Mouse (Mus musculus) heart, postnatal 0 days (tissue): ENCODE results near the gene Cox17. TPM values are rescaled to one million over a fixed set of nuclear protein-coding genes. Genes with fewer than 3 reads are reported as not detected.

Experiments used
- ATAC-seq: fragments of 200-750 bp; cut with Nextera tagmentation; 2 replicates; pipeline ENCODE4 v1.8.0; 2017; ENCODE audit warnings: low read depth, moderate number of reproducible peaks, moderate library complexity; ENCODE audit not compliant: insufficient read depth
- DNase-seq: peaks from one replicate; pipeline ENCODE4 v3.0.0-alpha.2; 2016; ENCODE audit warnings: low spot score
- H3K27ac ChIP-seq: fragments of 300-500 bp; sonication (generic); 2 replicates; pipeline ENCODE4 v1.5.1; 2014; ENCODE audit warnings: low read depth, mild to moderate bottlenecking
- H3K27me3 ChIP-seq: fragments of 300-500 bp; sonication (generic); 2 replicates; pipeline ENCODE4 v1.6.1; 2014; ENCODE audit warnings: low read length, mixed read lengths; ENCODE audit not compliant: control insufficient read depth, insufficient read depth
- H3K36me3 ChIP-seq: fragments of 300-500 bp; sonication (generic); replicated peaks from 2 replicates; pipeline ENCODE4 v1.6.1; 2014; ENCODE audit warnings: low read length, mixed read lengths; ENCODE audit not compliant: control insufficient read depth, insufficient read depth
- H3K4me1 ChIP-seq: fragments of 300-500 bp; sonication (generic); 2 replicates; pipeline ENCODE4 v1.6.1; 2014; ENCODE audit warnings: antibody characterized with exemption; ENCODE audit not compliant: control insufficient read depth, insufficient read depth
- H3K4me2 ChIP-seq: fragments of 300-500 bp; sonication (generic); 2 replicates; pipeline ENCODE4 v1.6.1; 2014; ENCODE audit warnings: low read depth, mild to moderate bottlenecking, low read length, moderate library complexity
- H3K4me3 ChIP-seq: fragments of 300-500 bp; sonication (generic); 2 replicates; pipeline ENCODE4 v1.5.1; 2014; ENCODE audit warnings: low read depth, low read length
- H3K9ac ChIP-seq: fragments of 300-500 bp; sonication (generic); replicated peaks from 2 replicates; pipeline ENCODE4 v1.6.1; 2014; ENCODE audit warnings: low read depth, low read length, mixed read lengths
- H3K9me3 ChIP-seq: fragments of 300-500 bp; sonication (generic); replicated peaks from 2 replicates; pipeline ENCODE4 v1.6.1; 2016; ENCODE audit warnings: low read length; ENCODE audit not compliant: control insufficient read depth
- CTCF ChIP-seq: IDR thresholded peaks from 2 replicates; pipeline ENCODE4 v1.5.1; 2016; ENCODE audit warnings: antibody characterized with exemption, control low read depth, low read depth
- EP300 ChIP-seq: IDR thresholded peaks from 2 replicates; pipeline ENCODE4 v1.6.1; 2016; ENCODE audit warnings: antibody characterized with exemption, low read depth
- WGBS: fragments of 180-500 bp; shearing (Covaris S2); extraction: QIAGEN DNeasy Blood & Tissue Kit; methylation state at CpG from one replicate; pipeline ENCODE4 v1.1.7; 2014; 5-methylcytosine and 5-hydroxymethylcytosine counted together
- polyA plus RNA-seq: library from polyadenylated mRNA; unstranded; fragments of >200 nt; fragmentation: Nextera tagmentation; extraction: Ambion mirVana; gene quantifications from 2 replicates; pipeline ENCODE4 v1.2.1, GENCODE M21; 2015
- total RNA-seq: library from RNA; depleted of rRNA; stranded (reverse); fragments of >200 nt; gene quantifications from 2 replicates; pipeline ENCODE4 v1.2.3, GENCODE M21; 2014; ENCODE audit warnings: low replicate concordance

Gene Cox17
- total and polyA plus RNA-seq, 2 experiments from 2014 or later, result 84.7 to 579 TPM

GRCm38 (mm10) chr16:38350361-38350855, 3.6 kb downstream of the Cox17 start:
- Histone ChIP-seq H3K4me1 (peaks cover 27% of the 10 kb centered on the region), H3K4me3 (no peak overlapping the region), H3K36me3 (peaks cover 12% of the 10 kb centered on the region; the same call in 1 of the 2 replicates), H3K4me2 (no peak overlapping the region), H3K27me3 (no peaks in the 10 kb centered on the region), H3K9ac (0 out of 2 replicates have a peak overlapping the region, but pooled peaks have one; percentile 29), H3K27ac (peak overlapping the region; percentile 87), H3K9me3 (no peaks in the 10 kb centered on the region)
- 8% methylated on average over 7 of the region's 7 CpGs for WGBS
- TF ChIP-seq EP300 (peak; percentile 100), CTCF (no peak)
- peak; percentile 84 for ATAC-seq
- peak; percentile 91 for DNase-seq

DNA sequence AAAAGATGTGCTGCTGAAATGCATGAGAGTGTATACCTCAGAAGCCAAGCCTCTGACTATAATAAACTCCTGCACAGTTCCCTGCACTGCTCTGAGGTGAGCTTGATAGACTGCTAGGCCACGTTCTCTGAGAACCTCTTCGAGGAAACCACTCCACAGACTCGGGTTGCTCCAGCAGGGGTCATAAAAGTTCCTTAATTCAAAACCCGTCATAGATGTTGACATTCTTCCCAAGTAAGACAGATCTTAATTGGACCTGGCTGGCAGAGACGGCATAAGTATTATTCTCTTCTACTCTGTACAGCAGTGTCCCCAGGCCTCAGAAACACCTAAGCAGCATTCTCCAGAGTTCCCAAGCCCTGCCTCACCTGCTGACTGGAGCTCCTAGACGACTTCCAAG, 4.1 kb downstream of the Cox17 start:
- TF ChIP-seq EP300, result no peak
- TF ChIP-seq CTCF, result no peak
- 28% methylated on average over 6 of the region's 6 CpGs for WGBS
- H3K4me3 ChIP-seq, result no peak overlapping the region
- no peaks in the 10 kb centered on the region for H3K27me3 ChIP-seq
- H3K4me1 ChIP-seq, result peaks cover 27% of the 10 kb centered on the region
- ATAC-seq (peak; percentile 24; the same call in 1 of the 2 replicates), DNase-seq (no peak)
- H3K9me3 ChIP-seq, result no peaks in the 10 kb centered on the region
- H3K36me3 ChIP-seq, result peaks cover 12% of the 10 kb centered on the region; the same call in 1 of the 2 replicates
- H3K4me2 ChIP-seq, result no peak overlapping the region
- peak overlapping the region; percentile 30; the same call in 1 of the 2 replicates for H3K9ac ChIP-seq
- H3K27ac ChIP-seq, result peak overlapping the region; percentile 87

DNA sequence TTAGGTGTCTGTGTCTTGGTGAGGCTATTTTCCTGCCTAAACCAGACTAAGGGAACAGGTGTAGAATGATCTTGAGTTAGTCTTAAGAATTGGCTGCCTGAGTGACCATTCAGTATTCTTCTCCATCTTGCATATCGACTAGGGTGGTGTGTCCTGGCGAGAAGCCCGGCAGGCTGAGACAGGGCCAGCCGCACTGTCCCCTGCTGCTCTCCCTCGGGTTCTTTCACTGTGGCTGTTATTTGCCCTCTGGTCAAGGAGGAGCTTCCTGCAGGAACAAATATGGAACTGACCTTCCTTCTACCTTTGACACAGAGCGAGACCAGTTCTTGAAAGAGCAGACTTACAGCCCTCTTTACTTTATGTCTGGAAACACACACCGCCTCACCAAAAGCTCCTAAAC, 5.2 kb downstream of the Cox17 start:
- Histone ChIP-seq H3K4me2 (peak overlapping the region; percentile 19), H3K27ac (peak overlapping the region; percentile 87), H3K27me3 (no peaks in the 10 kb centered on the region), H3K9me3 (no peaks in the 10 kb centered on the region), H3K4me3 (no peak overlapping the region), H3K9ac (peak overlapping the region; percentile 25; the same call in 1 of the 2 replicates), H3K36me3 (peaks cover 12% of the 10 kb centered on the region; the same call in 1 of the 2 replicates), H3K4me1 (peaks cover 22% of the 10 kb centered on the region)
- DNase-seq, result no peak
- 26% methylated on average over 7 of the region's 7 CpGs for WGBS
- peak; percentile 7; the same call in 1 of the 2 replicates for ATAC-seq
- TF ChIP-seq CTCF (no peak), EP300 (no peak)

DNA sequence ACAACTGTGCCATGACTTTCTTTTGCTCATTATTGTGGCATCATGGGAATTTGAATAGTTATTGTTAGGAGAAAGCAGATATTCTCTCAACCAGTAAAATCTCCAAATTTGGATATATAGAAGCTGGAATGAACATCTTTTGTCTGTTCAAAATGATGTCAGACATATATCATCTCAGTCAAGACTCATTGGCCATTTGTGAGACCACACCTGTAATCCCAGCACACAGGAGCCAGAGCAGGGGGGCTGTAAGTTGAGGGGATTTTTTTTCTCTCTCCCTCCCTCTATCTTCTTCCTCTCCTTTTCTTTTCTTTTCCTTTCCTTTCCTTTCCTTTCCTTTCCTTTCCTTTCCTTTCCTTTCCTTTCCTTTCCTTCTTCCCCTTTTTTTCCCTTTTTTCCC, 6.1 kb downstream of the Cox17 start:
- Histone ChIP-seq H3K4me3 (no peak overlapping the region), H3K4me2 (no peak overlapping the region), H3K4me1 (peaks cover 17% of the 10 kb centered on the region), H3K27me3 (no peaks in the 10 kb centered on the region), H3K9ac (no peak overlapping the region), H3K36me3 (peaks cover 12% of the 10 kb centered on the region; the same call in 1 of the 2 replicates), H3K9me3 (no peaks in the 10 kb centered on the region), H3K27ac (peak overlapping the region; percentile 48; the same call in 1 of the 2 replicates)
- DNase-seq, result no peak
- no peak for ATAC-seq
- TF ChIP-seq EP300 (no peak), CTCF (no peak)

GRCm38 (mm10) chr16:38353642-38354041, 6.9 kb downstream of the Cox17 start:
- DNase-seq, result no peak
- Histone ChIP-seq H3K9me3 (no peaks in the 10 kb centered on the region), H3K36me3 (peaks cover 12% of the 10 kb centered on the region; the same call in 1 of the 2 replicates), H3K27ac (peak overlapping the region; percentile 43), H3K4me3 (no peak overlapping the region), H3K27me3 (no peaks in the 10 kb centered on the region), H3K9ac (no peak overlapping the region), H3K4me1 (peaks cover 11% of the 10 kb centered on the region), H3K4me2 (no peak overlapping the region)
- WGBS, result 57% methylated on average over 2 of the region's 2 CpGs
- TF ChIP-seq EP300 (no peak), CTCF (no peak)
- no peak for ATAC-seq
